Mouse (Mus musculus): ENCODE data around the gene Rora. TPM values are rescaled to one million over a fixed set of nuclear protein-coding genes. Genes with fewer than 3 reads are reported as not detected.

The Rora gene
- polyA plus RNA-seq, 1 experiment: 0.06 TPM

- Histone ChIP-seq H3K36me3 (ENCODE audit: control insufficient read depth, insufficient read depth) (no peaks in the 10 kb centered on the region), H3ac (ENCODE audit: control insufficient read depth, insufficient read length, low read depth) (no peak overlapping the region), H3K4me3 (ENCODE audit: insufficient read depth, poor library complexity, severe bottlenecking) (no peak overlapping the region), H3K27me3 (ENCODE audit: control insufficient read depth, insufficient read depth, insufficient read length) (peaks cover 6% of the 10 kb centered on the region), H3K79me2 (ENCODE audit: control insufficient read depth, insufficient read depth) (no peaks in the 10 kb centered on the region), H3K79me3 (ENCODE audit: low read depth) (no peaks in the 10 kb centered on the region)
- TF ChIP-seq MYOG (IDR thresholded peaks at IDR 0.05; ENCODE audit: control insufficient read depth, extremely low read depth, insufficient read length) (no peak), MAX (IDR thresholded peaks at IDR 0.05) (no peak), FOSL1 (IDR thresholded peaks at IDR 0.05; ENCODE audit: insufficient read depth, low read length, poor library complexity, severe bottlenecking) (no peak), CEBPB (IDR thresholded peaks at IDR 0.05; ENCODE audit: low read depth) (no peak), USF1 (IDR thresholded peaks at IDR 0.05; ENCODE audit: low read depth) (no peak), CTCF (IDR thresholded peaks at IDR 0.05; ENCODE audit: control insufficient read depth, insufficient read depth, insufficient read length) (no peak), MYOD1 (IDR thresholded peaks at IDR 0.05; ENCODE audit: control insufficient read depth, insufficient read length, low read depth) (no peak)
These were observed 717.6 kb downstream of the Rora start for GRCm38 (mm10) chr9:69371046-69371724.

- Histone ChIP-seq H3K27me3 (ENCODE audit: control insufficient read depth, insufficient read depth, insufficient read length) (peaks cover 6% of the 10 kb centered on the region), H3K4me3 (ENCODE audit: insufficient read depth, poor library complexity, severe bottlenecking) (no peak overlapping the region), H3K79me3 (ENCODE audit: low read depth) (no peaks in the 10 kb centered on the region), H3K79me2 (ENCODE audit: control insufficient read depth, insufficient read depth) (no peaks in the 10 kb centered on the region), H3ac (ENCODE audit: control insufficient read depth, insufficient read length, low read depth) (no peak overlapping the region), H3K36me3 (ENCODE audit: control insufficient read depth, insufficient read depth) (no peaks in the 10 kb centered on the region)
- TF ChIP-seq MYOG (IDR thresholded peaks at IDR 0.05; ENCODE audit: control insufficient read depth, extremely low read depth, insufficient read length) (no peak), CTCF (IDR thresholded peaks at IDR 0.05; ENCODE audit: control insufficient read depth, insufficient read depth, insufficient read length) (no peak), FOSL1 (IDR thresholded peaks at IDR 0.05; ENCODE audit: insufficient read depth, low read length, poor library complexity, severe bottlenecking) (no peak), MYOD1 (IDR thresholded peaks at IDR 0.05; ENCODE audit: control insufficient read depth, insufficient read length, low read depth) (no peak), MAX (IDR thresholded peaks at IDR 0.05) (no peak), USF1 (IDR thresholded peaks at IDR 0.05; ENCODE audit: low read depth) (no peak), CEBPB (IDR thresholded peaks at IDR 0.05; ENCODE audit: low read depth) (no peak)
These were observed 719.3 kb downstream of the Rora start for GRCm38 (mm10) chr9:69372871-69373270.

GRCm38 (mm10) chr9:69376982-69377653 lies 723.5 kb downstream of the Rora start:
- Histone ChIP-seq H3K79me3 (ENCODE audit: low read depth) (no peaks in the 10 kb centered on the region), H3ac (ENCODE audit: control insufficient read depth, insufficient read length, low read depth) (no peak overlapping the region), H3K27me3 (ENCODE audit: control insufficient read depth, insufficient read depth, insufficient read length) (peaks cover 1% of the 10 kb centered on the region), H3K79me2 (ENCODE audit: control insufficient read depth, insufficient read depth) (no peaks in the 10 kb centered on the region), H3K4me3 (ENCODE audit: insufficient read depth, poor library complexity, severe bottlenecking) (no peak overlapping the region), H3K36me3 (ENCODE audit: control insufficient read depth, insufficient read depth) (no peaks in the 10 kb centered on the region)
- TF ChIP-seq MAX (IDR thresholded peaks at IDR 0.05) (no peak), MYOG (IDR thresholded peaks at IDR 0.05; ENCODE audit: control insufficient read depth, extremely low read depth, insufficient read length) (no peak), MYOD1 (IDR thresholded peaks at IDR 0.05; ENCODE audit: control insufficient read depth, insufficient read length, low read depth) (no peak), USF1 (IDR thresholded peaks at IDR 0.05; ENCODE audit: low read depth) (no peak), CTCF (IDR thresholded peaks at IDR 0.05; ENCODE audit: control insufficient read depth, insufficient read depth, insufficient read length) (no peak), CEBPB (IDR thresholded peaks at IDR 0.05; ENCODE audit: low read depth) (no peak), FOSL1 (IDR thresholded peaks at IDR 0.05; ENCODE audit: insufficient read depth, low read length, poor library complexity, severe bottlenecking) (no peak)

- Histone ChIP-seq H3K27me3 (ENCODE audit: control insufficient read depth, insufficient read depth, insufficient read length) (no peaks in the 10 kb centered on the region), H3K4me3 (ENCODE audit: insufficient read depth, poor library complexity, severe bottlenecking) (no peak overlapping the region), H3K36me3 (ENCODE audit: control insufficient read depth, insufficient read depth) (no peaks in the 10 kb centered on the region), H3ac (ENCODE audit: control insufficient read depth, insufficient read length, low read depth) (no peak overlapping the region), H3K79me2 (ENCODE audit: control insufficient read depth, insufficient read depth) (no peaks in the 10 kb centered on the region), H3K79me3 (ENCODE audit: low read depth) (no peaks in the 10 kb centered on the region)
- TF ChIP-seq MYOG (IDR thresholded peaks at IDR 0.05; ENCODE audit: control insufficient read depth, extremely low read depth, insufficient read length) (no peak), CTCF (IDR thresholded peaks at IDR 0.05; ENCODE audit: control insufficient read depth, insufficient read depth, insufficient read length) (no peak), MYOD1 (IDR thresholded peaks at IDR 0.05; ENCODE audit: control insufficient read depth, insufficient read length, low read depth) (no peak), CEBPB (IDR thresholded peaks at IDR 0.05; ENCODE audit: low read depth) (no peak), USF1 (IDR thresholded peaks at IDR 0.05; ENCODE audit: low read depth) (no peak), MAX (IDR thresholded peaks at IDR 0.05) (no peak), FOSL1 (IDR thresholded peaks at IDR 0.05; ENCODE audit: insufficient read depth, low read length, poor library complexity, severe bottlenecking) (no peak)
These were observed 724.1 kb downstream of the Rora start for GRCm38 (mm10) chr9:69377654-69378045.

GRCm38 (mm10) chr9:69380546-69380945 lies 727.0 kb downstream of the Rora start:
- H3K36me3 ChIP-seq (ENCODE audit: control insufficient read depth, insufficient read depth): no peaks in the 10 kb centered on the region

More at GRCm38 (mm10) chr9:69380546-69380945, 727.0 kb downstream of the Rora start:
- no peak for TF ChIP-seq MYOG (IDR thresholded peaks at IDR 0.05; ENCODE audit: control insufficient read depth, extremely low read depth, insufficient read length)
- TF ChIP-seq USF1 (IDR thresholded peaks at IDR 0.05; ENCODE audit: low read depth): no peak
- Histone ChIP-seq H3K27me3 (ENCODE audit: control insufficient read depth, insufficient read depth, insufficient read length) (no peaks in the 10 kb centered on the region), H3ac (ENCODE audit: control insufficient read depth, insufficient read length, low read depth) (no peak overlapping the region), H3K79me2 (ENCODE audit: control insufficient read depth, insufficient read depth) (no peaks in the 10 kb centered on the region), H3K4me3 (ENCODE audit: insufficient read depth, poor library complexity, severe bottlenecking) (no peak overlapping the region), H3K79me3 (ENCODE audit: low read depth) (no peaks in the 10 kb centered on the region)
